Mouse (Mus musculus) ZHBTc4 (cell line): ENCODE measurements around the gene Ophn1.
A peak's percentile ranks its signal among the peaks of the same experiment; 100 is the strongest.

ENCODE experiments used
- DNase-seq: peaks from one replicate; pipeline ENCODE4 v3.0.0-alpha.2; 2011; ENCODE audit warnings: low read depth, low spot score

Ophn1 gene

GRCm38 (mm10) chrX:98890406-98891116 is at the start of gene Ophn1:
TSS of gene Ophn1 (minus strand) at chrX:98891025.
- DNase-seq, result peak; percentile 54

GRCm38 (mm10) chrX:98937555-98938294 is 46.9 kb upstream of the Ophn1 start:
- DNase-seq, result peak; percentile 95

DNA sequence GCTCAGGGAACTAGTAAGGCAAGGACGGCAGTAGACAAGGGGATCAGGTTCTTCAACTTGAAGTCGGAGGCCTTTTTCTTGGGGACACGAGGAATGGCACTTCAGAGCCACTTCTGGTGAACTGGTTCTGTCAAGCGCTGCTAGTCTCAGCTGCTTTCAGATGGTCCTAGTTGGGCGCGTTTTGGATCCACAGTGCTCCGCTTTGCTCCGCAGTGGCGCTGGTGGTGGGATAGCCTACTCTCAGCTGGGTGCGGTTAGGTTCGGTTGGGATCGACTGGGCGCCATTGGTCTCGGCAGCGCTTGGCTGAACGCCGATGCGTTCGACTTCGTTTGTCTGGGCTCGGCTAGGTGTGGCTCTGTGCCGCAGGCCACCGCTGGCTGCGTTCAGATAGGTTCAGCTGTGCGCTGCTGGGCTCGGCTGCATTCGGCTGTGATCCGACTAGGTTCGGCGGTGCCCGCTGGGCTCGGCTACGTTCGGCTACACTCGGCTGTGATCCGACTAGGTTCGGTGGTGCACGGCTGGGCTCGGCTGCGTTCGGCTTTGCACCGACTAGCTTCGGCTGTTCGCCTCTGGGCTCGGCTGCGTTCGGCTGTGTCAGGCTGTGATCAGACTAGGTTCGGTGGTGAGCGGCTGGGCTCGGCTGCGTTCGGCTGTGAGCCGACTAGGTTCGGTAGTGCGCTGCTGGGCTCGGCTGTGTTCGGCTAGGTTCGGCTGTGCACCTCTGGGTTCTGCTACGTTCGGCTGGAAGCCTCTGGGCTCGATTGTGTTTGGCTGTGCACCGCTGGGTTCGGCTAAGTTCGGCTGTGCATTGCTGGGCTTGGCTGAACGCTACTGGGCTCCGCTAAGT is 46.1 kb upstream of the Ophn1 start:
- DNase-seq, result peak; percentile 85

- no peak for DNase-seq
Measured at GRCm38 (mm10) chrX:98936101-98936500, 45.3 kb upstream of the Ophn1 start, which contains the start of gene Yipf6. TSS of gene Yipf6 (plus strand) at chrX:98936316.

DNA sequence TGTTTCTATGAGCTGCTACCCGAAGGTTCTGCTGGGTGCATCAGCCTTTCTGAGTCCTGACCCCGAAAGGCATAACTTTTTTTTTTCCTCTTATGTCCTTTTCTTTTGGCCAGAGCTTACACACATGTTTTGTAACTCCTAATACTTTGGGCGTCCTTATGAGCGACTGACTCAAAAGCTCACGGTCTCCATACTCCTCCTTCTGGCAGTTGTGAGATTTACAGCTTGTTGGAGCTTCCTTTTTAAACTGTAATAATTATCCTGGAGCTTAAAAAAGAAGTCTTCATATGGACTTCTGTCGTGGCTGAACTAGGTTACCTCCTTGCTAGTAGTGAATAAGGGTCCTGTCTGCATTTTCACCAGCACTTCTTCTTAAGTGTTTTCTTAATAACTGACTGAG is 28.6 kb upstream of the Ophn1 start:
- DNase-seq, result peak; percentile 48

DNA sequence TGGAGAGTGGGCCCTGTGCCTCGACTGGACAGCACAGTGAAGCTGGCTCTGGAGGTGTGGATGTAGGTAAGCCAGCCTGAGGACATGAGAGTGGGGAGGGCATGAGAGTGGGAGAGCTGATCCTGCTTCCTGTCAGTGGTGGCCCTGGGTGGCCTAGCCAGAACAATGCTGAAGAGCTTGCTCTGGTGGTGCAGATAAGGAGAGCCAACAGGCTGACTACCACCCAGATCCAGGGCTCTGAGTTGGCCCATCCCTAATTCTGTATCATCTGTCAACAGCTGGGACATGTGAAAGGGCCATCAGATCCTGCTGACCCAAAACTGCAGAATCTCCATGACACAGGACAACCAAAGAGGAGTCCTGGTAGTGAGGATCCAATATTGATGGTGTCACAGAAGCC is 18.1 kb upstream of the Ophn1 start:
- DNase-seq, result no peak

- DNase-seq, result no peak
Measured at GRCm38 (mm10) chrX:98904226-98904625, 13.4 kb upstream of the Ophn1 start.

DNA sequence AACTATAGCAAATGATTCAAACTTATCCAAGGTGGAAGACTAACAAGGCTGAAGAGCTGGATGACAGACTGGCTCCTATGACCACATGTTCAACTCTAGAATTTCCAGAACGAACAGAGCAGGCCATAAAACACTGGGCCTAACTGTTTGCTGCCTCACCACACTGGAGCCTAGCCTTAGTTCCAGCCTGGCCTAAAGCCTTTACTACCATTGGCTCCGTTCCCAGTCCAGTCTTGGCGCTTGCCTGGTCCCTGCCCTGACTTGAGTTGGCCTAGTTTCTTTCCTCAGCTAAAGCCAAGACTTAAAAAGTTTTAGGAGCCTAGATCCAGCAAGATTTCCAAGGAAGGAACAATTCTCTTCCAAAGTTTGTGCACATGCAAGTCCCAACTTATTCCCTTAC is 7.5 kb upstream of the Ophn1 start:
- no peak for DNase-seq

- DNase-seq, result no peak
Measured at GRCm38 (mm10) chrX:98890072-98890405, 786 bp downstream of the Ophn1 start.

DNA sequence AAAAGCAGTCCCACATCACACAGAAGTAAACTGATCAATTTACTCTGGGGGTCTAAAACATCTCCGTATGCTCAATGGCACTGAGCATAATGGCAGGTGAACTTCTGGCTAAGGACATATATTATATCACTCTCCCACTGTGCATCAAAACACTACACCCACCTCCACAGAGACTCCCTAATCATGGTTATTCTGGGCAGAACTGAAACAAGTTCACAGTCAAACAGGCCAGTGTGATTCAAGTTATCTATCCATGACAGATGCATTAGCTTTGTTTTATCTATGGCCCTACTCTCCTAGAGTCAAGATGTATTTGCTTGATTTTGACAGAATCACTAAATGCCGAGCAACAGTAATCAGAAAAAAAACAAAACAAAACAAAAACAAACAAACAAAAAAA is 8.8 kb downstream of the Ophn1 start:
- no peak for DNase-seq

GRCm38 (mm10) chrX:98881085-98881484 is 9.7 kb downstream of the Ophn1 start:
- no peak for DNase-seq

DNA sequence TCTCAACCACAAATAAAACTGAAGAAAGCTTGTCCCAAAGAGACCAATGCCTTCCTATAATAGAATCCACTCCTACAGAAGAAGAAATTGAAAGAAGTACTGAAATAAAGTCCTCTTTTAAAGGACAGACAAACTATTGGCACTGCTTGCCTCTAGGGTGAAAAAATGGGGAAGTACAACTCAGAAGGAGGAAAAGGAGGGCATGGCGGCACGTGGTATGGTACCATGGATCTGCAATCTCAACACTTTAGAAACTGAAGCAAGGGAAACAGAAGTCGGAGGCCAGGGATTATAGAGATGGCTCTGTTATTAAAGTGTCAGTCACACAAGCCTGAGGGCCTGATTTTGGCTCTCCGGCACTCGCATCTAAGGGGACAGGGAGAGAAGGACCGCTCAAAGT is 10.5 kb downstream of the Ophn1 start:
- DNase-seq, result no peak

DNA sequence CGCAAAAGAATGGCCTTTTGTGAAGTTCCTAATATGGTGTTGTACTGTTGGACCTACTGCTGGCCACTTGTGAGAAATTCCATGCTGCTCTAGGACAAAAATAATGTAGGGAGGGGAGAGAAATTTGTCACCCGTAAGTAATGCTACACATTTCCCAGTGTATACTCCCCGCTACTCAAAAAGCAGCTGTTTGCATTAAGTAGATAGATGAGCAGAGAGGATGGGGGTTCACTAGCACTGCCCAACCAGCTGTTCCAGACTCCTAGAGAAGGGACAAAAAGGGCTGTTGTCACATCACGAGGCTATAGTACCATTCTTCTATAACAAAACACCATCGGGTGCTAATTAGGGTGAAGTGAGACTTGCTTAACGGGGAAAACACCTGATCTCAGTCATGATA is 15.7 kb downstream of the Ophn1 start:
- DNase-seq, result no peak

DNA sequence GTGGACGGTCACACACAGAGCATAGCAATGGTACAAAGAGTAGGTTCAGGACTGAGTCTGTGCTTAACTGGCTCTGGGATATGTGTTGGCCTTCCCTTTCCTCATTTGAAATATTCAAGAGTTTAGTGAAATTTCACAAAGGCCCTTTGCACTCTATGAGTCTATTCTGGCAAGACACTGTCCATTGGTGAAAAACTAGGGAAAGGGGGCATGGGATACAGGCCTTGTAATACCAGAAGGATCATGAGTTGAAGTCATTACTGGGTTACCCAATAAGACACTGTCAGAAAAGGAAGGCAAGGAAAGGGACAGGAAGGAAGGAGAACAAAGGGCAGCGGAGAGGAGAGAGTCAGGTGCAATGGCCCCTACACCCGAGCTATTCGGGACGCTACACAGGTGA is 16.7 kb downstream of the Ophn1 start:
- DNase-seq, result no peak

DNA sequence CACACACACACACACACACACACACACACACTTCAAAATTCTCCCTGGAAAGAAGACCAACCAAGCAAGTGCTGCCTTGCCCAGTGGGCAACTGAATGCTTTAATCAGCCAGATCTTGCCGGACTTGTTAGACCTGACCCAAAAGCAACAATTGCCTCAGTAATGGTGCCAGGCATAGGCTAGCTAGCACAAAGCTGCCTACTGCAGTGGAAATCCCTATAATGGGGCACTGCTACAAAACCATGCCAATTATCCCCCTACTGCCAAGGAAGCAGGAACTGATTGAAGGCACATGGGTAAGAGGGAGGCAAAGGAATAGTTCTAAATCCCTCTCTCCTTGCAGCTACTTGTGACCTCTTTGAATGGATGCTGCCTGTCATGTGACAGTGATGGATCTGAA is 18.8 kb downstream of the Ophn1 start:
- DNase-seq, result no peak

GRCm38 (mm10) chrX:98870541-98870940 is 20.3 kb downstream of the Ophn1 start:
- DNase-seq, result no peak

- DNase-seq, result no peak
Measured at GRCm38 (mm10) chrX:98869735-98870134, 21.1 kb downstream of the Ophn1 start.

- no peak for DNase-seq
Measured at GRCm38 (mm10) chrX:98869165-98869564, 21.7 kb downstream of the Ophn1 start.

DNA sequence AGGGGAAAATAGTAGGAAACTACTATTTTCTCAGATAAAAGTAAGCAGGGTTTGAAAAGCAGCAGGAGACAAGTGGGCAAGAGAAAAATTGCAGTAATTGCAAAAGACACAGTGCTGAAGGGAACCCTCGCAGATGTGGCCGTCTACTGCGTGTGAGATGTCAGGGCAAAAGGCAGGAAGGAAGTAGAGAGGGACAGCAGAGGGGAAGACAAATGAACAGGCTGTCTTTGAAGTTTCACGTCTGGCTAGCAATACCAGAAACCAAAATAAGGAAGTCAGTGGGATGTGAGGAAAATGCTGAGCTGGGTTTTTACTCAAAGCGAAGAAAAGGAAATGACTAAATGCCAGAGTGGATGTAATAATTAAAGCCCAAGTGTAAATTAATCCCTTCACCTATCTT is 30.7 kb downstream of the Ophn1 start:
- DNase-seq, result no peak

DNA sequence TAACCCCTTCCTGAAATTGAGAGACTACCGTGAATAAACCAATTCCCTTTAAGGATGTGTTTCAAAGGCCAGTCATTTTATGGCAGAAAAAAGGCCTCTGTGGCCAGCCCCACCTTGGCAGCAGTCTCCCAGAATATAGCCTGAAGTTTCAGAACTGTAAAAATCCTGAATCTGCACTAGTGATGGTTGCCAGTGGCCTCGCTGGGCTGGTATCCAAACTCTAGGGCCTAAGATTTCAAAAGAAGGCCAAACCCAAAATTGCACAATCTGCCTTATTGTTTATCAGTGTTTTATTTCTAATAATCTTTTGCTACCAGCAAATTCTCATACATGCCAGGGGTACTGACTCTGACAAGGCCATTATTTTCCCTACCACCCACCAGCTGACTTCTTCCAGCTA is 34.8 kb downstream of the Ophn1 start:
- DNase-seq, result no peak

- DNase-seq, result no peak
Measured at GRCm38 (mm10) chrX:98850869-98851268, 40.0 kb downstream of the Ophn1 start.

- no peak for DNase-seq
Measured at GRCm38 (mm10) chrX:98841606-98842005, 49.2 kb downstream of the Ophn1 start.
